Mouse (Mus musculus) left cerebral cortex, postnatal 4 days (tissue): ENCODE measurements at regions not wholly inside any gene's neighbourhood (a gene's known extent, or its start where the extent isn't known, plus 50 kb on each side); places are given as distances from the start of the nearest gene placed in this dataset.

Source experiments
- DNase-seq: peaks from one replicate; pipeline ENCODE4 v3.0.0-alpha.2; 2022
- intact Hi-C: fragments of 180-260 bp; cut with DNase I; formaldehyde crosslinking; loops from one replicate; pipeline ENCODE4 v1.15.1; 2025

DNA sequence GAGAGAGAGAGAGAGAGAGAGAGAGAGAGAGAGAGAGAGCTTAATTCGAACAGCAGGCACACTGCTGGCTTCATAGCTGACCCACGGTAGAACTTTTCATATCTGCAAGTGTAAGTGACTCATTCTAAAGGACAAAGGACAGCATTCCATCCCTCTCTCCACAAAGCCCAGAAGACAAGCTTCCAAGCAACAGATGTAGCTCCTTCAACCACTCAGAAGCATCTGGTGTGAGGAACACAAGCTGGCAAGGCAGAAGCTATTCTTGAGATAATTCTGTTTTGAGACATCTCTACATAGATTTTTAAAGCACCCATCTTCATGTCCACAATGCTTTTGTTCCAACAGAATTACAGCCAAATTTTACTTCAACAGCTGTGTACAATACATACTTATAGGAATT lies 294.2 kb upstream of the Gria1 start:
- no peak for DNase-seq
- intact Hi-C loops, result no loop called here

DNA sequence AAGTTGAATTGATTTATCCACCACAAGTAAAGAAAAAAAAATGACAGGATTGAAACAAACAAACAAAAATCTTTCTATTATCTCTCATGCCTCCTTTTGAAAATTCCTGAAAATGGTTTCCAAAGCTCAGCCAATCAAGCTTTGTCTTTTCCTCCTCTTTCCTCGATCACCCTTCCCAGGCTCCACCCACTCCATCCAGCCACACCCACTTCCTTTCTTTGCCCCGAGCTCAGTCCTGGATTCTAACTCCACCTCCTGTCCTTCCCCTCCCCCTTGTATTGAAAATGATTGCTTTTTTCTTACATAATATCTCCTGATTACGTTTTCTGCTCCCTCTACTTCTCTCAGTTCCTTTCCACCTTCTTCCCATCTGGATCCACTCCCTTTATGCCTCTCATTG lies 286.0 kb upstream of the Gria1 start:
- DNase-seq, result no peak
- intact Hi-C loops, result no loop called here

DNA sequence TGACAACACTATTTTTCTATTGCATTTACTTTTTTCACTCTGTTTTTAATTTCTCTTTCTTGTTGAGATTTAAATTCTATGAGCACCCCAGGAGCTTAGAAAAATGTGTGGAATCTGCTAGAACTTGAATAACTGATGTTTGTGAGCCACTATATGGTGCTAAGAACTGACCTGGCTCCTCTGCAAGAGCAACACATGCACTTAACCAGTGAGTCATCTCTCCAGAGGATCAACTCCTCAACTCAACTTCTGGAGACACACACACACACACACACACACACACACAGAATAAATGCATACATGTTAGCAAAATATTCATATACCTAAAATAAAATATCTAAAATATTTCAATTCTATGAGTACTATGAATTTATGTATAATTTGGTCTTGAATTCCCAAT lies 285.0 kb upstream of the Gria1 start:
- DNase-seq, result no peak

DNA sequence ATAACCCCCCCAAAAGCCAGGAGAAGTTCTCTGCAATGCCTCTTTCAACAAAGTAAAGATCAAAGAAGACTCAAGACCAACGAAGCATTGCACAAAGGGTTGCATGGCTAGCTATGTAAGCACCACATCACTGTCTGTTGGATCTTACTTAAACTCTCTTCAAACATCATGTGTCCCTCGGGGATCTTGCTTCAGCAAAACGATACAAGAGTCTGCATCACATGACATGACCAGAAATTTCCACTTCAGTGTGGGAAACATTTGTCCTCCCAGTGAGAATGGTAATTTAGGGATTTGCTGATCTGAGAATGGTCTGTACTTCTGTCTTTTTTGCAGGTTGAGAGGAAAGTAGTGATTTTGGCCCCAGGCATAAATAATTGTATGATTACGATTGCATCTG lies 283.6 kb upstream of the Gria1 start:
- no peak for DNase-seq
- intact Hi-C loops, result no loop called here

More for the DNA sequence above, 285.0 kb upstream of the Gria1 start:
- intact Hi-C loops, result no loop called here

DNA sequence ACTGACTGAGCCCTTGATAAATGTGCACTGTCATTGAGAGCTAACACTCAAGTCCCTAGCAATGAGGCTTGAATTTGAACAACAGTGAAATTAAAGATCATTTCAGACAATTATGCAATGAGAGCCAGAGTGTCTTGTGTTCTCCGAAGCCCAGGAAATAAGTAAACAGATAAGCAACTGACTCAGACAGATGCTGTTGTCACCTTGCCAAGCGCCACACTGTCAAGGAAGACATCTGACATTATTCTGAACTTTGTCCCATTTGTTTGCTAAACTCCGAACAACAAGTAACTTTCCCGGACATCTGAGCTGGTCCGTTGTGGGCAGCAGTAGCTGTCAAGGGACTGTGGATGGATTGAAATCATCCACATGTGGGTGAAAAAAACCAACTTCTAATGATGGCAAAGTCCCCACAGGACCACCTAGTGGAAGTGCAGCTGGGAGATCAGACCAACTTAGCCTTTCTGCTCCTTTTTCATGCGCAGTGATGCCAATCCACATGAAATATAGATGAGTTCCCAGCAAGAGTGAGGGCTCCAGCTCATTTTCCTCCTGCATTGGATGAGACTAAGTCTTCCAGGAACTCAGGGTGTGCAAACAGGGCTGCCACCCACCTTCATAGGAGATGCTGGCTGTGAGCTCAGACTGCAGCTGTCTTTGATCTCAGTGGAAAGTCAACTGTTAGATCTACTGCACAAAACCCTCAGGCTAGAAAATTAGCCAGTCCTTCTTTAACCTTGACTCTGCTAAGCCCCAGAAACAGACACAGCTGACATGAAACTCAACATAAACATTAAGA lies 282.8 kb upstream of the Gria1 start:
- intact Hi-C loops, result no loop called here
- DNase-seq, result no peak

DNA sequence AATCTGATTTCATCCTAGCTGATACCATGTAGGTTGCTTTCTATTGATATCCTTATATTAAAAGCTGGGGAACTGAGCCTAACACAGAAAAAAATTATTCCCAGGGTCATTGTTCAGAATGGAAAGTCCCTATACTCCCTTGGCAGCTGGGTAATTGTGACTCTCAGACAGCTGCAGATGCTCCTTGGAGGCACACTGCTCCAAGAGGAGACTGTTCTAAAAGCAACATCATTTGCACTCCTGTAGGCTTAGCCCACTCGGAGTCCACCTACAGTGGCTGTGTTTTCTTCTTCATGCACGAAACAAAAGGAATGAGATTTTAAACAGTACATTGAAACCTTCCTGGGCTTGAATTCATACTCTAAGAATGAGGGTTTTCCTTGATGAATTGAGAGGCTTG lies 269.3 kb upstream of the Gria1 start:
- DNase-seq, result no peak

DNA sequence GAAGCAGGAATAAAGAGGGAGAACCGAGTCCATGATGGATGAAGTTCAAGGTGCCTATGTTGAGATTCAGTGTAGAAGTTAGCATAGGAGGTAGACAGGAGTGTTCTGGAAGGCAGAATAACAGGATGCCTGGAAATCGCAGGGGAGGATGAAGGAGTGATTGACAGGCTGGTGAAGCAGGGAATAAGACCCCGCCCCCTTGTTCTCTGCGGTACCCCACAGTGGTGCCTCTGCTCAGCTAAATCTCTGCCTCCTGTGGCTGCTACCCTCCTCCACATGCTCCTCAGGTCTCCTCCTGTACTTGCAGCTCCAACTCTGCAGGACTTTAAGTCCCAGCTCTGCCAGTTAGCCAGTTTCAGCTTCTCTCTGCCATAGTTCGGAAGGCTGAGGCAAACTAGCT lies 261.2 kb upstream of the Gria1 start:
- no peak for DNase-seq
- intact Hi-C loops, result no loop called here

More for the DNA sequence above, 269.3 kb upstream of the Gria1 start:
- intact Hi-C loops, result no loop called here

DNA sequence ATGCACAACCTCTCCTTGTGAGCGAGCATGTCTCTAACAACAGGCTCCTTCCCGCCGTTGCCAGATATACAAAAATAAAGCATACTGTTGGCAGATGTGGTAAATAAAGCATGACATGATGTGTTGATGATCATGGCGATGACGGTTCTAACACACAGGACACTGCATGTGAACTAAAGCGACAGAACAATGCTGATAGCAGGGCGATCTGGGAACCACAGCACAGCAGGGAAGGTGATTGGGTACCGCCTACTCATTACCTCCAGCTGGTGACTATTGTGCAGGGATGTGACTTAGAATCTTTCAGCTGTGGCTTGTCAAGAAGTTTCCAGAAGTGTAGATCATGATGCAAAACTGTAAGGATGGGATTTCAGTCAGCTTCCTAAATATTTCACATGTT lies 260.5 kb upstream of the Gria1 start:
- intact Hi-C loops, result no loop called here
- DNase-seq, result no peak

DNA sequence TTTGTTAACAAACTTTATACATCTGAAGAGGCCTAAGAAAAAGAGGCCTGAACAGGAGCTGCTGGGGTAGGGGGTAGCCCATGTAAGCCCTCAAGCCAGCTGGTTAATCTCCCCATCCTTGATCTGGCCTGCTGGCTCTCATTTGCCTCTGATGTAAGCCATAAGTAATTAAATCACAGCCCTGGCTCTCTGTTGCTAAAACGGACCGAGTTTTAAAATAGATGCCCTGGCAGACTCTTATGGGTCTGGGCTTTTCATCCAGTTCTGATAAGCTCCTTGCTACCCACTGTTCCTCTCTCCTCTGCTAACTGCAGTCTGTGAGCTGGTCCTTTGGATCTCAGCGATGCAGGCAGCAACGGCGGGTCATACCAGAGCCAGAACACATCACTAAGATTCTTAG lies 259.3 kb upstream of the Gria1 start:
- intact Hi-C loops, result no loop called here
- DNase-seq, result peak; percentile 45

DNA sequence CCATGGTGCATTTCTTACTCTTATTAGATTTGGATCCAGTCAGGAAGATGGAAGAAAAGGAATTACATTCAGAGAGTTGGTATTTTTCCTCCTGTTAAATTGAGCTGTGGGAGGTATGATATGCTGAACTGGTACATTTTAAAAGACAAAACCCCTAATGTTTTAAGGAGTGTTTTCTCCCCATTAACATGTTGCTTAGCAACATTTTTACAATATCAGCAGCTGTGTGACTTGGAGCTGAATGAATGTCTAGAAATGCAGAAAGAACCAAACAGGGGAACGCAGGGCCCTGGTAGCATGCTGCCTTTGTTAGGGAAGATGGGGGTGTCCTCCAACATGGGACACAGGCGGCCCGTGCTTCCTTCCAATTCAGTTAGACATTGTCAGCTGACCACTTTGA lies 257.5 kb upstream of the Gria1 start:
- intact Hi-C loops, result no loop called here
- DNase-seq, result peak; percentile 17

DNA sequence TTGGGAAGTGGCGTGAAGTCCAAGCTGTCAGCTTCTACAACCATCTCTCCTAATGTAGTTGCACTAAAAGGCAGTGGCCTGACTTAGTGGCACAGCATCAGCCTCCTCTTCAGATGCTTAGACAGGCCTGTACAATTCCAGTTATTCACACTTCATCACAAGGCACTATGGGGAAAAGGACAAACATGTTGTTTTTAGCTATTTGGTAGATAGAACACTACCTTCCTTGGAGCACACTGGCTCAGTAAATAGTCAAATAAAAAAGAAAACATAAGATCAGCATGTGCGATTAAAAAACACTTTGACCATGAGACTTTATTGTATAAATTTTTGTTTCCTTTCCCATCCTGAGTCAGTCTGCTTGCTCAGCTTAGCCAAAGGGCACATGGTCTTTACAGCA lies 250.7 kb upstream of the Gria1 start:
- DNase-seq, result no peak
- intact Hi-C loops, result no loop called here

DNA sequence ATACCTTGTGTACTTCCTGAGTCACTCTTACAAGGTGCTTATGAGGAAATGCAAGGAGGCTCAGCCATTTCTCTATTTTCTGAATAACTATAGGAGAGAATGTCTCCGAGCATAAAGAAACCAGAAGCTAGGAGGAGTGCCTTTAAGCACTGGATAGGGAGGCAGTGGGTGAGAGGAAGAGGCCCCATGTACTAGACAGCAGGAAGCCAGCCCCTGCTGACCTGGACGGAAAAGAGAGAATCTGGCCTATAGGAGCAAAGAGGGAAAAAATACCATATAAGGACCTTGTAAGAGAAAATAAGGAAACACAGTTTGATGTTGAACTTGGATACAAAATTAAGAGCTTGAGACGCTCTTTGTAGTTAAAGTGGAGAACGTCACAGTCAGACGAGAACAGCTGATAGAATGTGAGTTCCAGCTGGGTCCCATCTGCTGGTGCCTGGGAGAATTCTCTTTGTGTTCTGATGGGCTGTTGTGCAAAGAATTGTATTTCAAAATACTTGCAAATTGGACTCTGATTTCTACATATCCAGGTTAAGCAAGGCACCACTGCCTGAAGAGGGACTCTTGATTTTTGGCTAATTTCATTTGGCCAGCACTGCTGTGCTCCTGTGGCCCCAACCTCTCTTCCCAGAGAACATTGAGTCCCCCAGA lies 248.6 kb upstream of the Gria1 start:
- DNase-seq, result no peak
- intact Hi-C loops, result no loop called here

DNA sequence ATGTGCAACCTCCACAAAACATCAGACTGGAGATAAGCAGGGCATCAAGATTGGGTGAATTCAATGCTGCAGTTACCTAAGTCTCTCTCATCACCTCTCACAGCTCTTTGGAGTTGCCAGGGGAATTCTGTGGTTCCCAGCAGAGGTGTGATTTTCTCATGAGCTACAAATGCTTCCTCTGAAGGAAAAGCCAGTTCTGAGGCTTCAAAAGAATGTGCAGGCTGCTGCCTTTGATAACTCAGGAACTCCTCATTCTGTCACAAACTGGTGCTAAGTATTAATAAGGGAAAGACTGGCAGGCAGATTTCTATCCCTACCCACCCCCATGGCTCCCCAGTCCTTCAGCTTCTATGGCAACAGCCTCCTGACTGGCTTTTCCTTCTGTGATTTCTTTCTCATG lies 243.8 kb upstream of the Gria1 start:
- DNase-seq, result no peak
- intact Hi-C loops, result no loop called here

DNA sequence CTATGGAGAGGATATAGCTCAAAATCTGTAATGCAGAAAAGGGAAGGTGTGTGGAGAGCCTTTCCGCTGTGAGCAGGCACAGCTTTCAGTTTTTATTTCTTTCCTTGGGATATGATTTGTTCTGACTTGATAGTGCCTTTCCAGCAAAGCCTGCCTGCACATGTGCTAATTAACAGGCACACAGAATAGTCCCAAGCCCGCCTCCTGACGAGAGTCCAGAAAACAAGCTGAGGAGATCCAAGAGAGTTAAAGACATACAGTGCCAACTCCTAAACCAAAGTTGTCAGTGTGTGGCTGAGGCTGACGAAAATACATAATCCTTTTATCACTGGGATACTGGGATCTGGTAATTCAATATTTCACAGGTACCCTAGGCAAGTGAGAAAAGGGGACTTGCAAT lies 224.8 kb upstream of the Gria1 start:
- DNase-seq, result no peak
- intact Hi-C loops, result no loop called here

DNA sequence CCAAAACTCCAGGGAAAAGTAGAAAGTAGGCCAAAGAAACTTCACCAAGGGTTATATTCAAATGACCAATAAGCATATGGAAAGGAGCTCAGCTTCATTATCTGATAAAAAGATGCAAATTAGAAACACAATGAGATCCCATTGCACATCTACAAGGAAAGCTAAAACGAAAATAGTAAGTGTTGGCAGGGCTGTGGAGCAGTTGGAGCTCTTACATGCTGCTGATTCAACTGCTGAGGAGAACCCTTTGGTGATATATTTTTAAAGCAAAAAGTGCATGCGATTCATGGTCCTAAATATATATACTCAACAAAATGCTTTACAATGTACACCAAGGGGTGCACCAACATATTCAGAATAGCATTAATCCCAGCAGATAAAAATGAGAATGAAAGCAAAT lies 218.5 kb upstream of the Gria1 start:
- intact Hi-C loops, result no loop called here
- DNase-seq, result no peak

DNA sequence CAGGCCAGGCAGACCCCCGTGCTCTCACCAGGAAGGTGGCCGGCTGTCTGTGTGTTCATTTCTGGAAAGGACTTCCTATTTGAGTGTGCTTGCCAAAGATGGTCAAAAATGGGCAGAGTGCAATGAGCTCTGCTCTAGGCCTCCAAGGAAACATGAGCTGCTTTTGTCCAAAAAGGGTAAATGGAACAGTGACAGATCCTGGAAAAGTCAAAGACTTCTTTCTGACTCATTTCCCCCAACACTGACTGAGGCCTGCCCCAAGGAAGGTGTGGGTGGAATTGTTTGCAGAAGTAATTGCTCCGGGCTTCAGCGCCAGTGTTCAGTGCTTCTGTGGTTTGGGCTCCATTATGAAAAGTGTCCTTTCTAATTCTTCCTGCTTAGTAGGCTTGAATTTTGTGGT lies 203.9 kb upstream of the Gria1 start:
- intact Hi-C loops, result no loop called here
- DNase-seq, result no peak

DNA sequence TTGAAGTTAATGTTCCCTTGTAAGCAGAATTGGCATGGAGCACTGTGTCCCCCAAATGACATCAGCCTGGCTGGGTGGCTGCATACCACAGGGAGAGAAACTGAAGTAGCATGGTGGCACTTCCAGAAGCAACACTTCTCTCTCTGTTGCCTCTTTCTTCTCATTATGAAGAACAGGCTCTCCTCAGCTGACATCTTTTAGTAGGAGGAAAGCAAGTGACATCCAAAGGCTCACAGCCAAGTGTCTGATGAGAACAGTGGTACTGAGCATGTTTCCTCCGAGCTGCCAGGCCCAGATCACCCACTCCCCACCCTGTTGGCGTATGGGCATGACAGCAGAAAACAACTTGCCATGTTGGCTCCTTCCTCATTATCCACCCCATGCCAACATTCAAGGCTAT lies 201.0 kb upstream of the Gria1 start:
- DNase-seq, result peak; percentile 40
- intact Hi-C loops, result no loop called here

DNA sequence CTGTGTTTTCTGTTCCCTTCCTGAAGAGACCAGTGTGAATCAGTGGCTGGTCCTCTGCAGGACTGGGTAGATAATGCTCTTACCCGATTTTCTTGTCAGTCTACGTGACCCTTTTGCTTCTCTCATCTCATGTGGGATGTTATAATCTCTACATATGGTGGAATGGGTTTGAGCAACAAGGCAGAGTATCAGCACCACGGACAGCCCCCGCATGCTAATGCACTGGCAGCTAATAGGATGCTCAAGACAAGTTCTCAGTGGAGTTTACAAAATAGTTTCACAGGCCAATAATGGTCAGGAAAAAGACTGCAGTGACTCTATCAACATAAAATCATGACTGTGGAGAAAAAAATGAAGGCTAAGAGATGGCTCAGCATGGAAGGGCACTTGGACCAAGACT lies 199.1 kb upstream of the Gria1 start:
- no peak for DNase-seq
- intact Hi-C loops, result no loop called here

DNA sequence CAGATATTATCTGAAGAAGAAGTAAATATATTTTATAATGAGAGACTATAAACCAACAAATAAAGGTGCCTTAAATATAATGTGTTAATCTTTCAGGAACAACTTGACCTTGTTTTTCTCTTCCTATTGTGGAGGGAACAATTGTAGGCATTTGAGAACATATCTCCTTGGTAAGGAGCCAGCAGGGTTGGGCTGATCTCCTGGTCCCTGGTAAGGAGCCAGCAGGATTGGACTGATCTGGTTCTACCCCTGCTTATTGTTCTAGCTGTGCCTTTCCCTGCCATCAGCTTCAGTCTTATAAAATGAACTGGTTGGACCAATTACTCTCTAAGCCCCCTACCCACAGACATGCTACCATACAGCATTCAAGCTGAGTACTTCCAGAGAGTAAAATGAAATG lies 187.7 kb upstream of the Gria1 start:
- no peak for DNase-seq
- intact Hi-C loops, result no loop called here

DNA sequence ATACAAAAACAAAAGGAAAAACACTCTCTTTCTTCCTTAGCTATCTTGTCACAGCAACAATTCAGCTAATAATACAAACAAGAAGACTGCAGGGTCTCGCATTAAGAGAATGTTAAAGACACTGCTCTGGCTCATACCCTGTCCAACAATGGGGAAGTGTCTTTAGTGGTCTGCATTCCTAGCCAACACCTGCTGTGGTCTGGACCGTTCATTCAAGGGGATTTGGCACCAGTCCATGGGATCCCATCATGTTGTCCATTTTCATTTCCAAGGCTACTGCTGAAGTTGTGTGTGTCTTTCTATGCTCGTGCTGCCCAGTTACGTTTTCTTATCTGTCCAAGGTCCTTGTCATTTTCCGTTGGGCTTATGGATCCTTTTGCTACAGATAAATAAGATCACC lies 183.7 kb upstream of the Gria1 start:
- intact Hi-C loops, result no loop called here
- peak; percentile 72 for DNase-seq

DNA sequence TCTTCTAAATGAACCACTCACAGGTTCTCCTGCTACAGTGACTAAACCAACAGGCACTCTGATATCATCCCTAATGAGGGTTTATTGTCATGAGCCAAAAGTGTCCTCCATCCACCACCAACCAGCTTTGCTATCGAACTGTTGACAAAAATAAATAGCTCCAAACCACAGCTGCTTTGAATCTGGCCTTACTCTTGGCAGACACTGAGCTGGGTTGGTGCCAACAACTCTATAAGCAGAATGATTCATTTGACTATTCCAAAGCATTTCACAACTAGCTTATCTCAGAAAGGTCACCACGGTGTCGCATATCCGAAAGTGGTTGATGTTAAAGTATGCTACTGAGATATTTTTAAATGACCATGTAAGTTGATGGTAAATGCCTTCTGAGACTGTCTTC lies 148.5 kb upstream of the Gria1 start:
- DNase-seq, result peak; percentile 41
- intact Hi-C loops, result no loop called here

DNA sequence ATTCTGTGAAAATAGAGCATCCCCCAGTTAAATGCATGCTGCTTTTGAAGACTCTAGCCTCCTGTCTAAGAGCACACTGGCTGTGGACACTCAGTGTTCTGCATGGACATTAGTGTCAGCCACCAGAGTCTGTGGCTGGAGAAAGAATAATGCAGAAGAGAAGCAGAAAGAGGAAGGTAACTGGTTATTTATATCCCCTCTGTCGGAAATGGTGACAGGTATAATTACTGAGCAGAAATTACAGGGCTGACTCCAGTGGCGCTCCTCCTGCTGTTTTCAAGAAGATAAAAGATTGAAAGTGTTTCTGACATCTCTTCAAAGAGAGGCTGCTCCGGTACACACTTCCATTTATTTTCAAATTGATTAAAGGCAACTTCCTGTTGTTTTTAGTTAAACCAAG lies 139.5 kb upstream of the Gria1 start:
- no peak for DNase-seq
- intact Hi-C loops, result no loop called here

DNA sequence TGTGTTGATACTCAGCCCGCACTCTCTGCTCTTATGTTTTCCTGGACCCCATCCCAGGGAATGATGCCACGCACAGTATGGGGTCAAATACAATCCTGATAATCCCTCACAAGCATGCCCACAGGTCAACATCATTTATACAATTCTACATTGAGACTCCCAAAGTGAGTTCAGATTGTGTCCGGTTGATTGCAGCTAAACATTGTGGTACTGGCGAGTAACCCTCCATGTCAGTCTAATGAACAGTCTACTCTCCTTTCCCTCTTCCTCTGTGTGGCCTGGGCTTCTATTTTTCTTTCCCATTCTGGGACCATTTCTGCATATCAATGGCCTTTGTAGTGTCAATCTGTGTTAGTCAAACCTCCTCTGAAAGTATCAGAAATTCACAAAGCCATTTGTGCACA lies 112.6 kb upstream of the Gria1 start:
- intact Hi-C loops, result no loop called here
- DNase-seq, result peak; percentile 37
